26 mouse cellular contexts compared by ENCODE assay signal in the genomic region with DNA sequence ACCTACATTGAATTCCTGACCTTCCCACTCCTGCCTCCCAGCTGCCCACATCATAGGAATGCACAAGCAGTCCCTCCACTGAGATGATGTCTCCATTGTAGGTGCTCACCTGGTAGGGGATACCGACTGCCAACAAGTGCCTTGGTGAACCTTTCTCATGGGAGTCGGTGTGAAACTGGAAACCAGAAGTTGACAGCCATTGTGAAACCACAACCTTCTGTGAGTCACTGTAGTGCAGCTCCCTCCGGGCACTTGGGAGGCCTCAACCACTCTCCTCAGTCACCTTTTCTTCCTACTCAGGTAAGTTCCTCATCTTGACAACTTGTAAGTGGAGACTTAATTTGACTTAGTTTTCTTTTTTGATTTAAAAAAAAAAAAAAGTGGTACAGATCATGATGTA.
DNase-seq lines count a peak whose midpoint lies in the region; ATAC-seq and TF ChIP-seq lines count a peak whose summit lies in the region.
"Had no signal": no experiment of that assay in that cellular context is flagged by ENCODE, and none has a peak within 500 bp of the region (broad histone marks: within the 10 kb centered on the region; RNA-seq: fewer than 3 reads in every experiment).

No protein-coding gene starts in this region.

- H3K4me2 ChIP-seq in lung, postnatal 0 days (replicated peaks; ENCODE audit: low read depth, low read length) = no peak overlapping the region
- H3K4me2 ChIP-seq in forebrain, embryonic 11.5 days (ENCODE audit: low read depth, low read length, severe bottlenecking) = no peak overlapping the region
- H3K4me2 ChIP-seq in forebrain, embryonic 14.5 days (ENCODE audit: low read length) = no peak overlapping the region
- H3K4me2 ChIP-seq: heart, embryonic 13.5 days; hindbrain, embryonic 13.5 days; liver, embryonic 15.5 days; neural tube, embryonic 15.5 days had no signal

- no peak overlapping the region for H3K27ac ChIP-seq in lung, postnatal 0 days (ENCODE audit: low read length)
- no peak overlapping the region for H3K27ac ChIP-seq in forebrain, embryonic 11.5 days (ENCODE audit: low read depth, low read length)
- H3K27ac ChIP-seq in forebrain, embryonic 14.5 days (ENCODE audit: low read depth, low read length) = no peak overlapping the region
- H3K27ac ChIP-seq: heart, adult 2 months; heart, embryonic 13.5 days; hindbrain, embryonic 13.5 days; limb, embryonic 10.5 days; liver, embryonic 15.5 days; neural tube, embryonic 15.5 days had no signal

- peaks cover 47% of the 10 kb centered on the region for H3K36me3 ChIP-seq in lung, postnatal 0 days (ENCODE audit: insufficient read depth, low read length)
- no peaks in the 10 kb centered on the region; the same call in 1 of the 2 replicates for H3K36me3 ChIP-seq in forebrain, embryonic 11.5 days (ENCODE audit: control insufficient read depth, insufficient read depth, low read length)
- peaks cover 63% of the 10 kb centered on the region for H3K36me3 ChIP-seq in forebrain, embryonic 14.5 days (ENCODE audit: control insufficient read depth, insufficient read depth, low read length)

- intact Hi-C loops in heart, postnatal 36 days (cut with DNase I) = no loop called here

- ATAC-seq in lung, postnatal 0 days = no peak
- ATAC-seq in common myeloid progenitor, adult 5-6 weeks (replicated peaks; ENCODE audit: low read depth, poor library complexity, severe bottlenecking) = peak; percentile 60; the same call in 1 of the 2 replicates
- ATAC-seq in monocyte, adult 5-6 weeks (replicated peaks; ENCODE audit: insufficient number of reproducible peaks, low FRiP score, low TSS enrichment, poor library complexity, severe bottlenecking) = peak; percentile 51
- no peak for ATAC-seq in forebrain, embryonic 11.5 days (replicated peaks; ENCODE audit: low FRiP score)
- no peak for ATAC-seq in forebrain, embryonic 14.5 days
- ATAC-seq: inflammation-experienced regulatory T-cells, adult 6 months had no signal

- no peaks in the 10 kb centered on the region for H3K27me3 ChIP-seq in lung, postnatal 0 days (replicated peaks; ENCODE audit: insufficient read depth, low read length)
- H3K27me3 ChIP-seq in forebrain, embryonic 11.5 days (ENCODE audit: control insufficient read depth, insufficient read depth, low read length) = no peaks in the 10 kb centered on the region
- no peaks in the 10 kb centered on the region for H3K27me3 ChIP-seq in forebrain, embryonic 14.5 days (replicated peaks; ENCODE audit: control insufficient read depth, insufficient read depth, low read length)
- H3K27me3 ChIP-seq: heart, embryonic 13.5 days; hindbrain, embryonic 13.5 days; liver, embryonic 15.5 days; megakaryocyte, embryonic 14.5 days; neural tube, embryonic 15.5 days had no signal

- H3K4me1 ChIP-seq in lung, postnatal 0 days (ENCODE audit: insufficient read depth, low read depth, low read length) = no peaks in the 10 kb centered on the region
- no peaks in the 10 kb centered on the region for H3K4me1 ChIP-seq in forebrain, embryonic 11.5 days (replicated peaks; ENCODE audit: control insufficient read depth, insufficient read depth, low read length)
- H3K4me1 ChIP-seq in forebrain, embryonic 14.5 days (ENCODE audit: control insufficient read depth, insufficient read depth, low read length) = no peaks in the 10 kb centered on the region
- H3K4me1 ChIP-seq: heart, embryonic 13.5 days; hindbrain, embryonic 13.5 days; limb, embryonic 10.5 days; liver, embryonic 15.5 days; megakaryocyte, embryonic 14.5 days; neural tube, embryonic 15.5 days had no signal

- no peak for TF ChIP-seq EP300 in lung, postnatal 0 days (IDR thresholded peaks at IDR 0.05)

- 89% methylated on average over 3 of the region's 3 CpGs for WGBS in lung, postnatal 0 days
- whole genome bisulfite sequencing in forebrain, embryonic 11.5 days = 95% methylated on average over 3 of the region's 3 CpGs
- 92% methylated on average over 3 of the region's 3 CpGs for WGBS in forebrain, embryonic 14.5 days

- H3K4me3 ChIP-seq in lung, postnatal 0 days (ENCODE audit: low read depth, low read length) = no peak overlapping the region
- H3K4me3 ChIP-seq in forebrain, embryonic 11.5 days (ENCODE audit: low read depth, low read length) = no peak overlapping the region
- no peak overlapping the region for H3K4me3 ChIP-seq in forebrain, embryonic 14.5 days (ENCODE audit: low read depth, low read length)
- H3K4me3 ChIP-seq: heart, adult 2 months; heart, embryonic 13.5 days; hindbrain, embryonic 13.5 days; limb, embryonic 10.5 days; liver, embryonic 15.5 days; megakaryocyte, embryonic 14.5 days; neural tube, embryonic 15.5 days had no signal

- DNase-seq in lung, postnatal 25 days (ENCODE audit: low spot score) = peak; percentile 3
- no peak for DNase-seq in lung, postnatal 0 days (ENCODE audit: low spot score)
- peak; percentile 50 for DNase-seq in 3T3-L1 (ENCODE audit: low read depth, low spot score)
- no peak for DNase-seq in forebrain, embryonic 11.5 days (ENCODE audit: low spot score)
- DNase-seq in heart, postnatal 36 days = no peak
- no peak for DNase-seq in forebrain, embryonic 14.5 days (ENCODE audit: low spot score)
- DNase-seq: adrenal gland, postnatal 14 days; cerebellum, adult 8-10 months; cerebellum, postnatal 36 days; gastrocnemius, postnatal 25 days; heart, adult 2 months; heart, postnatal 14 days; kidney, adult 2 months; kidney, postnatal 10 days; liver; midbrain, embryonic 14.5 days; right cerebral cortex, postnatal 14 days had no signal

- H3K9ac ChIP-seq in lung, postnatal 0 days (replicated peaks; ENCODE audit: low read depth) = no peak overlapping the region
- H3K9ac ChIP-seq in forebrain, embryonic 11.5 days (ENCODE audit: low read length) = no peak overlapping the region
- no peak overlapping the region for H3K9ac ChIP-seq in forebrain, embryonic 14.5 days (ENCODE audit: low read length)
- H3K9ac ChIP-seq: heart, embryonic 13.5 days; hindbrain, embryonic 13.5 days; liver, embryonic 15.5 days; neural tube, embryonic 15.5 days had no signal

- H3K9me3 ChIP-seq in lung, postnatal 0 days (ENCODE audit: low read length) = no peaks in the 10 kb centered on the region
- H3K9me3 ChIP-seq in forebrain, embryonic 11.5 days (ENCODE audit: control insufficient read depth, low read length) = no peaks in the 10 kb centered on the region
- H3K9me3 ChIP-seq in forebrain, embryonic 14.5 days (replicated peaks; ENCODE audit: control insufficient read depth, low read length) = no peaks in the 10 kb centered on the region
- H3K9me3 ChIP-seq: heart, embryonic 13.5 days; hindbrain, embryonic 13.5 days; limb, embryonic 10.5 days; liver, embryonic 15.5 days; megakaryocyte, embryonic 14.5 days; neural tube, embryonic 15.5 days had no signal

- no peak for TF ChIP-seq CTCF in lung, postnatal 0 days (IDR thresholded peaks at IDR 0.05)

Comparison
In these comparisons a context has a peak if more than half of its experiments do, and no peak if none do; other contexts are left out.
1. DNase-seq: peak in lung, postnatal 25 days (single experiment) and 3T3-L1 (single experiment); none in lung, postnatal 0 days (single experiment), forebrain, embryonic 11.5 days (single experiment), heart, postnatal 36 days (0 of 2) and forebrain, embryonic 14.5 days (single experiment).
2. ATAC-seq: peak in common myeloid progenitor, adult 5-6 weeks (single experiment) and monocyte, adult 5-6 weeks (single experiment); none in lung, postnatal 0 days (single experiment), forebrain, embryonic 11.5 days (single experiment) and forebrain, embryonic 14.5 days (single experiment).